Mouse (Mus musculus) urinary bladder, postnatal 10 days (tissue): Measurements from ENCODE around the gene Polr1d.

ENCODE experiments used
- DNase-seq: peaks from one replicate; pipeline ENCODE4 v3.0.0; 2022; ENCODE audit warnings: low spot score

The Polr1d gene

GRCm38 (mm10) chr5:147055572-147056245, 21.1 kb upstream of the Polr1d start:
- no peak for DNase-seq

- no peak for DNase-seq
These were observed 20.0 kb upstream of the Polr1d start for GRCm38 (mm10) chr5:147056712-147057290.

- DNase-seq = no peak
These were observed 19.0 kb upstream of the Polr1d start for GRCm38 (mm10) chr5:147057626-147058414.

GRCm38 (mm10) chr5:147058661-147059060, 18.2 kb upstream of the Polr1d start:
- no peak for DNase-seq

- DNase-seq = no peak
These were observed 17.5 kb upstream of the Polr1d start for GRCm38 (mm10) chr5:147059319-147059718.

- no peak for DNase-seq
These were observed 16.8 kb upstream of the Polr1d start for GRCm38 (mm10) chr5:147060024-147060423.

GRCm38 (mm10) chr5:147063215-147063661, 13.6 kb upstream of the Polr1d start:
- no peak for DNase-seq

GRCm38 (mm10) chr5:147066129-147066528, 10.7 kb upstream of the Polr1d start:
- DNase-seq = no peak

GRCm38 (mm10) chr5:147066965-147067364, 9.9 kb upstream of the Polr1d start:
- DNase-seq = no peak

- no peak for DNase-seq
These were observed 8.0 kb upstream of the Polr1d start for GRCm38 (mm10) chr5:147068876-147069275.

- DNase-seq = no peak
These were observed 5.9 kb upstream of the Polr1d start for GRCm38 (mm10) chr5:147070791-147071516.

- DNase-seq = no peak
These were observed 5.0 kb upstream of the Polr1d start for GRCm38 (mm10) chr5:147071886-147072285.

GRCm38 (mm10) chr5:147073805-147074204, 3.0 kb upstream of the Polr1d start:
- DNase-seq = no peak

GRCm38 (mm10) chr5:147075103-147076025, 1.5 kb upstream of the Polr1d start:
- no peak for DNase-seq

- DNase-seq = peak; percentile 96
These were observed 638 bp upstream of the Polr1d start, which contains the start of gene Lnx2 for GRCm38 (mm10) chr5:147076026-147076798. Gene Lnx2, minus strand, starts transcription at chr5:147076586.

GRCm38 (mm10) chr5:147077305-147078034, 620 bp downstream of the Polr1d start:
- peak; percentile 77 for DNase-seq

GRCm38 (mm10) chr5:147078110-147078900, 1.5 kb downstream of the Polr1d start:
- no peak for DNase-seq

- DNase-seq = no peak
These were observed 8.5 kb downstream of the Polr1d start for GRCm38 (mm10) chr5:147085201-147085894.
